Mouse (Mus musculus): ENCODE measurements around the gene Ccdc183.

- TF ChIP-seq POLR2A (IDR thresholded peaks at IDR 0.05; ENCODE audit: low read depth, low read length) (no peak), CTCF (conservative IDR thresholded peaks at IDR 0.05; ENCODE audit: insufficient read depth, insufficient read length, low read depth, low read length) (no peak)
Observed at GRCm38 (mm10) chr2:25607761-25608622, 9.5 kb downstream of the Ccdc183 start, which contains the start of gene Rabl6.
